Mouse (Mus musculus): ENCODE data around the gene Tecta. TPM values are rescaled to one million over a fixed set of nuclear protein-coding genes. Genes with fewer than 3 reads are reported as not detected.

The Tecta gene
- polyA plus RNA-seq (2016; fragmentation: Nextera tagmentation; extraction: Ambion mirVana) = 0.74 and 0.76 TPM in 2 replicates

GRCm38 (mm10) chr9:42399829-42400228 lies at the start of gene Tecta:
Gene Tecta, minus strand, starts transcription at chr9:42399929.
- WGBS = 74% methylated on average over 6 of the region's 6 CpGs
- H3K27ac ChIP-seq = no peak within 1 kb of the TSS
- no peak for ATAC-seq (ENCODE audit: low FRiP score, low read depth)

DNA sequence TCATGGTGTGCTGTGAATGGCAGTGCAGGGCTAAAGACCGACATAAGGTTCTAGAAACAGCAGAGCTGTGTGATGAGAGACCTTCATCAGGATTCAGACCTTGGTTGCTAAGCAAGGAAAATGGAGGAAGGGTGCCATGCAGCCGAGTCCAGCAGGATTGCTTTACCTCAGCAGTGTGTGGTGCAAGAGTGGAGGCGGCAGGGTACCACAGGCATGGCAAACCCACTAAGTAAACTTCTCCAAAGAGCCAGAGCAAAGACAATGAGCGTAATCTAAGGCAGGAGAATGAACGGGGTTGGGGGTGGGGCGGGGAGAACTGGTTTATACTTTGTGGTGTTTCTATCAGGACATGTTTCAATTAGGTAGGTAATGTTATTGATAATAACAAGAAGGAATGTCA lies 49.3 kb upstream of the Tecta start:
- Histone ChIP-seq H3K4me1 (0 out of 2 replicates have a peak, but pooled peaks cover 2% of the 10 kb centered on the region), H3K27me3 (replicated peaks) (no peaks in the 10 kb centered on the region), H3K4me2 (replicated peaks) (no peak overlapping the region), H3K9ac (no peak overlapping the region), H3K36me3 (peaks cover 41% of the 10 kb centered on the region), H3K9me3 (no peaks in the 10 kb centered on the region), H3K27ac (no peak overlapping the region), H3K4me3 (no peak overlapping the region)
- no peak for ATAC-seq (ENCODE audit: low FRiP score, low read depth)
- 87% methylated on average over 6 of the region's 6 CpGs for WGBS

More at GRCm38 (mm10) chr9:42399829-42400228, at the start of gene Tecta:
- Histone ChIP-seq H3K9me3 (no peaks in the 10 kb centered on the region), H3K27me3 (replicated peaks) (0 out of 2 replicates have a peak, but pooled peaks cover 3% of the 10 kb centered on the region), H3K9ac (no peak within 1 kb of the TSS), H3K4me2 (replicated peaks) (no peak within 1 kb of the TSS), H3K4me1 (0 out of 2 replicates have a peak, but pooled peaks cover 5% of the 10 kb centered on the region), H3K4me3 (no peak within 1 kb of the TSS), H3K36me3 (no peaks in the 10 kb centered on the region)

- Histone ChIP-seq H3K4me3 (no peak overlapping the region), H3K9me3 (no peaks in the 10 kb centered on the region), H3K27me3 (replicated peaks) (no peaks in the 10 kb centered on the region), H3K4me1 (no peaks in the 10 kb centered on the region), H3K9ac (no peak overlapping the region), H3K27ac (no peak overlapping the region), H3K36me3 (peaks cover 58% of the 10 kb centered on the region), H3K4me2 (replicated peaks) (no peak overlapping the region)
- ATAC-seq (ENCODE audit: low FRiP score, low read depth) = no peak
- WGBS = 89% methylated on average over 8 of the region's 8 CpGs
Measured at GRCm38 (mm10) chr9:42442100-42442499, 42.4 kb upstream of the Tecta start.

DNA sequence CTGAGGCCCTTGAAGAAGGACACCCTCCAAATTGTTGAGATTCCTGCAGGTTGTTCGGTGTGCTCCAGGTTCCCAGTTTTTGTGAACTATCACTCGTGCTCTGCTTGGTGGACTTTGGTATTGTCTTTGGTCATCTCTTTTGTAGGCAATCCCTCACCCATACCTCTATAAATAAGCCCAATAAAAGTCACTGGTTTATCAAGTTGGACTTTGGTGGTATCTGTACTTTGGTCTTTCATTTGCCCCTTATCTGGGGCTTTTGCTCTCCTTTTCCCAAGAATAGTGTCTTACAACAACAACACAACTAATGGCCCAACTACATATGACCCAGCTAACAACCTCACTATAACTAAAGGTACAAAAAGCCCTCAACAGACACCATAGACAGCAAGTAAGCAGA lies 41.5 kb upstream of the Tecta start:
- no peak overlapping the region for H3K4me2 ChIP-seq (replicated peaks)
- H3K4me3 ChIP-seq = no peak overlapping the region
- no peaks in the 10 kb centered on the region for H3K4me1 ChIP-seq
- H3K27ac ChIP-seq = no peak overlapping the region
- no peak overlapping the region for H3K9ac ChIP-seq
- ATAC-seq (ENCODE audit: low FRiP score, low read depth) = no peak
- H3K27me3 ChIP-seq (replicated peaks) = no peaks in the 10 kb centered on the region
- no peaks in the 10 kb centered on the region for H3K9me3 ChIP-seq
- WGBS = 94% methylated on average over 2 of the region's 2 CpGs
- H3K36me3 ChIP-seq = peaks cover 66% of the 10 kb centered on the region

DNA sequence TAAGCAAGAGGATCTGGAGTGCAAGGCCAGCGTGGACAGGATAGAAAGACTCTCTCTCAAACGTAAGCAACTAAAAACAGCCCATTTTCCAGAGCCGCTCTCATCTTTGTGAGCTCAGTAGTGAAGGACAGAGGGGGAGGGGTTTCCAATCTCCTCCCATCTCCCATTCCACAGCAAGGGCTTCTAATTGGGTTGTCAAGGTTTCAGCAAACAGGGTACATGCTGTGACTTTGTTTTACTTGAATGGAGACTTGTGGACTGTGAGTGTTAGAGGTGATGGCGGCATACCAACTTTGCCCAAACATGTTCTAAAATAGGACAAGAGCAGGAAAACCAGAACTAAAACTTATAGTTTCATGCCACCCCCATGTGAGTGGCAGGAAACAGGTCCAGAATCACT lies 39.7 kb upstream of the Tecta start:
- 35% methylated on average over 4 of the region's 4 CpGs for WGBS
- Histone ChIP-seq H3K9me3 (no peaks in the 10 kb centered on the region), H3K36me3 (peaks cover 71% of the 10 kb centered on the region), H3K4me3 (no peak overlapping the region), H3K4me1 (no peaks in the 10 kb centered on the region), H3K4me2 (replicated peaks) (no peak overlapping the region), H3K9ac (no peak overlapping the region), H3K27ac (no peak overlapping the region), H3K27me3 (replicated peaks) (no peaks in the 10 kb centered on the region)
- ATAC-seq (ENCODE audit: low FRiP score, low read depth) = no peak

- no peak overlapping the region for H3K4me3 ChIP-seq
- H3K27ac ChIP-seq = no peak overlapping the region
- H3K9ac ChIP-seq = no peak overlapping the region
- H3K36me3 ChIP-seq = peaks cover 72% of the 10 kb centered on the region
- ATAC-seq (ENCODE audit: low FRiP score, low read depth) = no peak
- no peaks in the 10 kb centered on the region for H3K9me3 ChIP-seq
- no peak overlapping the region for H3K4me2 ChIP-seq (replicated peaks)
- no peaks in the 10 kb centered on the region for H3K27me3 ChIP-seq (replicated peaks)
- no peaks in the 10 kb centered on the region for H3K4me1 ChIP-seq
- 97% methylated on average over 2 of the region's 2 CpGs for WGBS
Measured at GRCm38 (mm10) chr9:42432155-42432554, 32.4 kb upstream of the Tecta start.

GRCm38 (mm10) chr9:42431606-42432005 lies 31.9 kb upstream of the Tecta start:
- H3K4me2 ChIP-seq (replicated peaks) = no peak overlapping the region
- no peak overlapping the region for H3K4me3 ChIP-seq
- H3K4me1 ChIP-seq = 0 out of 2 replicates have a peak, but pooled peaks cover 5% of the 10 kb centered on the region
- no peak overlapping the region for H3K27ac ChIP-seq
- 96% methylated on average over 2 of the region's 2 CpGs for WGBS
- no peaks in the 10 kb centered on the region for H3K9me3 ChIP-seq
- peaks cover 66% of the 10 kb centered on the region for H3K36me3 ChIP-seq
- no peak overlapping the region for H3K9ac ChIP-seq
- no peaks in the 10 kb centered on the region for H3K27me3 ChIP-seq (replicated peaks)
- ATAC-seq (ENCODE audit: low FRiP score, low read depth) = no peak

DNA sequence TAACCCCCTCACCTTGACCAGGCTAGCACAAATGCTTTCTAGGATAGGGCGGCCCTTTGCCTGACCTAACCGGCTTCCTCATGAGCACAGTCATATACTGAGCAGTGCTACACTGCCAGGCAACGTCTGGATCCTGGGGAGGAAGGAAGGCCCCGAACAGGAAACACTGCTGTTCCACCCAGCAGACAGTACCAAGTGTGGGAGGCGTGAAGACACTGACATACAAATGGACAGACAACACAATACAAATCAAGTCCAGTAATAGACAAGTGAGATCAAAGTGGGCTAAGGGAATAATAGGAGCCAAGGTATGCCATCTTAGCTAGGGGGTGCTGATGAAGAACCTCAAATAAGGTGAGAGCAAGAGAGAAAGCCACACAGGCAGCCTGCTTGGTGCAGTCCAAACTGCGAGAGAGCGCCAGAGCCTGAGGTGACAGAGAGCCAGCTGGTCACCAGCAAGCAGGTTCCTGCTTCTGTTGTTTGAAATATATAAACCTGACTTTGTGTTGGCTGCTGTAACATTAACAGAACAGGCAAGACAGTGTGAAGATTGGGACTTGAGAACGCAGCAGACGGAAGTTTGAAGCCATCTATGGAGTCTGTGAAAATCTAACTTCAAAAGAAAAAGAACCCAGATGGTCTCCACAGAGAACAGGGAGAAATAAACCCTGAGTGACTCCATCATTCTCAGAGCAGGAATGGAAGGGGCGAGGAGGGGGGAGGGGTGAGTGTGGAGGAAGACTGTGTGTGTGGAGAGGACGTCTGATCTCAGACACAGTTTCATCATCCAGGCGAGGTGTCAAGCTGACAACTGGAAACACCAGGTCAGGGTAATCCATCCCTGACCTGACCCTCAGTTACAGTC lies 28.6 kb upstream of the Tecta start:
- H3K27ac ChIP-seq = no peak overlapping the region
- no peaks in the 10 kb centered on the region for H3K27me3 ChIP-seq (replicated peaks)
- H3K4me1 ChIP-seq = 0 out of 2 replicates have a peak, but pooled peaks cover 7% of the 10 kb centered on the region
- no peak overlapping the region for H3K4me3 ChIP-seq
- ATAC-seq (ENCODE audit: low FRiP score, low read depth) = no peak
- no peak overlapping the region for H3K4me2 ChIP-seq (replicated peaks)
- peaks cover 43% of the 10 kb centered on the region for H3K36me3 ChIP-seq
- no peaks in the 10 kb centered on the region for H3K9me3 ChIP-seq
- no peak overlapping the region for H3K9ac ChIP-seq
- WGBS = 76% methylated on average over 12 of the region's 12 CpGs

DNA sequence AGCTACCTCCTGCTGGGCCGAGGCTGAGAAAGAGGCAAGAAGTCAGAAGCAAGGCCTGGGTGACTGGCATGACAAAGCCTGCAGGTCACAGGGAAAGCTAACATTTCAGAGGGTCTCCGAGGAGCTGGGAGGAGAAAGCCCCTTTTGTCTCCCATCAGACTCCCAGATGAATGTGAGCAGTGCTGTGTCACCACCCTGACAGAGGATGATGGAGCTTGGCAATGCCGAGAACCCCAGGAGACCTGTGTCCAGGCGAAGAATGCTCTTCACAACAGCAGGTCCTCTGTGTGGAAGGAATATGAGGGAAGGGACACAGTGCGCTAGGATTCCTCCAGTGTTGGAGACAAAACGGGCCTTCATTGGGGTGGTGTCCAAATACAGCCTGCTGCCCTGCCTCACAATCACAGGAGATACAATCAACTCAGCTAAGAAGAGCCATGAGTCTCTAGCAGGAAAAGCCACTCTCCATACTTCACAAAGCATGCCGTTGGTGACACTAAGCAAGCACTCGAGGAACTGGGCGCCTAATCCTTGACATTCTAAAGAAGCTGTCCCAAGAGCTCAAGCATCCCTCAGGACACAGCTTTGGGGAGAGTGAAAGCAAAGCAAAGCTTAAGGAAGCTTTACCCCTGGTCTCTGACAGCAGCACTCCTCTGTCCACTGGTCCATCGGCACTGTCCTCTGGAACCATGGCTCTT lies 27.1 kb upstream of the Tecta start:
- Histone ChIP-seq H3K4me1 (0 out of 2 replicates have a peak, but pooled peaks cover 7% of the 10 kb centered on the region), H3K4me2 (replicated peaks) (no peak overlapping the region), H3K9ac (no peak overlapping the region), H3K27ac (no peak overlapping the region), H3K36me3 (peaks cover 41% of the 10 kb centered on the region), H3K4me3 (no peak overlapping the region), H3K9me3 (no peaks in the 10 kb centered on the region), H3K27me3 (replicated peaks) (no peaks in the 10 kb centered on the region)
- 48% methylated on average over 10 of the region's 10 CpGs for WGBS
- no peak for ATAC-seq (ENCODE audit: low FRiP score, low read depth)

- no peak overlapping the region for H3K27ac ChIP-seq
- no peaks in the 10 kb centered on the region for H3K9me3 ChIP-seq
- H3K9ac ChIP-seq = no peak overlapping the region
- H3K4me3 ChIP-seq = no peak overlapping the region
- no peak for ATAC-seq (ENCODE audit: low FRiP score, low read depth)
- 89% methylated on average over 2 of the region's 2 CpGs for WGBS
- 0 out of 2 replicates have a peak, but pooled peaks cover 7% of the 10 kb centered on the region for H3K4me1 ChIP-seq
- H3K27me3 ChIP-seq (replicated peaks) = no peaks in the 10 kb centered on the region
- no peak overlapping the region for H3K4me2 ChIP-seq (replicated peaks)
- peaks cover 27% of the 10 kb centered on the region for H3K36me3 ChIP-seq
Measured at GRCm38 (mm10) chr9:42423649-42424048, 23.9 kb upstream of the Tecta start.

DNA sequence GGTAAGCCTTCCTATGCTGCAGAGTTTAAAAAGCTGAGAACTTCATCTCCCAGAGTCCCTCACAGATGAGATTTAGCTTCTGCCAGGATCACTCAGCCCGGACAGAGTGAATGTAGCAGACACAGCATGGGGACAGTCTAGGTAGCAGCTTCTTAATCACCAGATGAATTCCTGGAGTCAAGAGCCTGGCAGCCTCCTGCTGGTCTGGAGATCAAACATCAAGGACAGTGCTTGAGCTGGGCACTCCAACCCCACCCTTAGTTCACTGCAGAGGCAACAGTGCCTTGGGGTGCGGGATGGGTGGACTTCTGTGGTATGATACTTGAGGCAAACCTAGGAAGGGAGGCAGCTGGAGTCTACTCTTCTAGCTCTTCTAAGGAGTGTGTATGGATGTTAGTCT lies 20.0 kb upstream of the Tecta start:
- peaks cover 37% of the 10 kb centered on the region for H3K36me3 ChIP-seq
- 76% methylated on average over 2 of the region's 2 CpGs for WGBS
- H3K27me3 ChIP-seq (replicated peaks) = no peaks in the 10 kb centered on the region
- H3K27ac ChIP-seq = no peak overlapping the region
- ATAC-seq (ENCODE audit: low FRiP score, low read depth) = no peak
- no peaks in the 10 kb centered on the region for H3K4me1 ChIP-seq
- H3K9ac ChIP-seq = no peak overlapping the region
- H3K4me3 ChIP-seq = no peak overlapping the region
- H3K9me3 ChIP-seq = no peaks in the 10 kb centered on the region
- H3K4me2 ChIP-seq (replicated peaks) = no peak overlapping the region

DNA sequence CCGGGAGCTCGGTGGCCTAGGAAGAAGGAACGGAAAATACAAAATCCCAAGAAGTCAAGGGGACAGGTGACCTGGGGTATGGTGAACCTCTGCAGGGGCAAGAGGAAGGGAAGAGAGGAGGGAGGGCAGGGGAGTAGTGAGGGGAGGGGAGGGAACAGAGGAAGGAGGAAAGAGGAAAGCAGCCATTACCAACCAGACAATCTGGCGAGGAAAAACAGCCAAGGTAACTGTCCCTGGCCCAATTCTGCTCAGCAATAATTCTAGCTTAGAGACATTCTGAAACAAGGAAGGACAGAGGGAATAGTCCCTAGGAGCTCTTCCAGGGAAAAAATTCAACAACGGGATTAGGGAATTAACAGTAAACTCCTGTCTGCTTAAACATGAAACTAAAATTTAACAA lies 19.1 kb upstream of the Tecta start:
- no peak overlapping the region for H3K4me2 ChIP-seq (replicated peaks)
- no peak overlapping the region for H3K9ac ChIP-seq
- WGBS = 87% methylated on average over 5 of the region's 5 CpGs
- H3K27me3 ChIP-seq (replicated peaks) = no peaks in the 10 kb centered on the region
- H3K4me1 ChIP-seq = peaks cover 4% of the 10 kb centered on the region
- no peaks in the 10 kb centered on the region for H3K9me3 ChIP-seq
- no peak for ATAC-seq (ENCODE audit: low FRiP score, low read depth)
- H3K4me3 ChIP-seq = no peak overlapping the region
- no peak overlapping the region for H3K27ac ChIP-seq
- peaks cover 37% of the 10 kb centered on the region for H3K36me3 ChIP-seq

Measured in neural tube, embryonic 12.5 days (tissue).